In the genomic region with DNA sequence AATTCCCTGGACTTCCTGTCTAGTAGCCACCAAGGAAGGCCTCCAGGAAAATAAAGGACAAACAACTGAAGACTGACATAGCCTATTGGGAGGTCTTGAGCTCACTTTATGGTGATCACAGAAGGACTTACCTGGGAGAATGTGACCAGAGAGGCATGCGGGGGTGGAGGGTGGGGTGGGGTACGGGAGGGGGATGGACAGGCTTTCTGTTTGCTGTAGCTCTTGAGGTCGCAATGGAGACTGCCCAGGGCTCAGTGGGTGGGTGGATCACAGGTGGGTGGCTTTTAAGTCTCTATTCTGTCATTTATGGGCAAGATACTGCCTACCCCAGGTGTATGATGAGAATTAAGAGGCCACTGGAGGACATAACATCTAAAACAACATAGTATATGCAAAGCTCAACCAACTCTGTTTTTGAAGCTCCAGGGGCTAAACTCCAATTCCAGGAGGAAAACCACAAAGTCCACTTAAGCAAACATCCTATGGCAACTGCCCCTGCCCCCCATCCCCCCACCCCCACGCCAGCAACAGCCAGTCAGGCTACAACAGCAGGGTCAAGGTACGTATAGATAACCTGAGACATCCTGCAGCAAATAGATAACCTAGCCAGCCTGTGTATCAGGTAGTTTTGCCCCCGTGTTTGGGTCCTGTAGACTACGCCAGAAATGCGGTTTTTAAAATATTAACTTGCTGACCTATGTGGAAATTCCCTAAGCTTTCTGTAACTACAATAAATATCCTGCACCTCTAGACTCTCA, we compare ENCODE assay signal across 29 mouse cellular contexts. TPM values are rescaled to one million over a fixed set of nuclear protein-coding genes. Genes with fewer than 3 reads are reported as not detected.
DNase-seq lines count a peak whose midpoint lies in the region; ATAC-seq and TF ChIP-seq lines count a peak whose summit lies in the region.
"Had no signal": no experiment of that assay in that cellular context is flagged by ENCODE, and none has a peak within 500 bp of the region (broad histone marks: within the 10 kb centered on the region; RNA-seq: fewer than 3 reads in every experiment).

No protein-coding gene starts in this region.

- no peaks in the 10 kb centered on the region for H3K9me3 ChIP-seq in MEL (replicated peaks; ENCODE audit: insufficient read depth, low read length)
- H3K9me3 ChIP-seq in intestine, embryonic 16.5 days (ENCODE audit: control insufficient read depth, low read length): no peaks in the 10 kb centered on the region
- no peaks in the 10 kb centered on the region for H3K9me3 ChIP-seq in liver, embryonic 12.5 days (replicated peaks)
- H3K9me3 ChIP-seq in liver, postnatal 0 days (ENCODE audit: low read length): no peaks in the 10 kb centered on the region
- no peaks in the 10 kb centered on the region for H3K9me3 ChIP-seq in hindbrain, embryonic 11.5 days (ENCODE audit: control insufficient read depth, low read length)
- H3K9me3 ChIP-seq: heart, embryonic 10.5 days; heart, embryonic 15.5 days; hindbrain, embryonic 12.5 days; kidney, embryonic 15.5 days; limb, embryonic 12.5 days; megakaryocyte, embryonic 14.5 days had no signal

- TF ChIP-seq RAD21 in MEL (IDR thresholded peaks at IDR 0.05; ENCODE audit: low read depth, low read length): no peak

- H3K79me2 ChIP-seq in MEL (ENCODE audit: control insufficient read depth, insufficient read depth, low read length, poor library complexity): no peaks in the 10 kb centered on the region

- DNase-seq in MEL (ENCODE audit: low read depth, low spot score): no peak
- peak; percentile 34 for DNase-seq in liver, postnatal 0 days
- DNase-seq in hindbrain, embryonic 11.5 days (ENCODE audit: low spot score): no peak
- DNase-seq in spleen, postnatal 14 days (ENCODE audit: low spot score in 2 of 2): no peak
- DNase-seq: adrenal gland, adult 2 months; adrenal gland, postnatal 36 days; cerebellum, adult 2 months; cerebellum, postnatal 14 days; gastrocnemius, postnatal 10 days; kidney, adult 18-20 months; kidney, postnatal 25 days; lung, adult 18-20 months; lung, postnatal 4 days; midbrain, embryonic 14.5 days; right cerebral cortex, postnatal 4 days; thymus, postnatal 36 days had no signal

- H3K4me1 ChIP-seq in MEL (ENCODE audit: control insufficient read depth in 1 of 2, insufficient read depth in 2 of 2, low read length in 2 of 2): no peaks in the 10 kb centered on the region
- H3K4me1 ChIP-seq in intestine, embryonic 16.5 days (ENCODE audit: control insufficient read depth, insufficient read depth, low read length): peaks cover 7% of the 10 kb centered on the region; the same call in 1 of the 2 replicates
- H3K4me1 ChIP-seq in liver, embryonic 12.5 days: peaks cover 34% of the 10 kb centered on the region
- peaks cover 9% of the 10 kb centered on the region; the same call in 1 of the 2 replicates for H3K4me1 ChIP-seq in liver, postnatal 0 days (ENCODE audit: insufficient read depth)
- H3K4me1 ChIP-seq in hindbrain, embryonic 11.5 days (replicated peaks; ENCODE audit: control insufficient read depth, insufficient read depth, low read length): no peaks in the 10 kb centered on the region
- H3K4me1 ChIP-seq: heart, embryonic 15.5 days; hindbrain, embryonic 12.5 days; kidney, embryonic 15.5 days; limb, embryonic 12.5 days had no signal

- ATAC-seq in intestine, embryonic 16.5 days: peak; percentile 76
- ATAC-seq in liver, embryonic 12.5 days: peak; percentile 79
- ATAC-seq in liver, postnatal 0 days: peak; percentile 79
- ATAC-seq in frontal cortex, adult (ENCODE audit: low TSS enrichment): no peak
- ATAC-seq in hindbrain, embryonic 11.5 days (ENCODE audit: low FRiP score): no peak
- ATAC-seq: forebrain, embryonic 16.5 days; hindbrain, postnatal 0 days; lung, postnatal 0 days had no signal

- H3K36me3 ChIP-seq in MEL (ENCODE audit: control insufficient read depth in 1 of 2, insufficient read depth in 2 of 2, low read length in 2 of 2): no peaks in the 10 kb centered on the region
- no peaks in the 10 kb centered on the region for H3K36me3 ChIP-seq in intestine, embryonic 16.5 days (ENCODE audit: control insufficient read depth, insufficient read depth, low read length)
- no peaks in the 10 kb centered on the region for H3K36me3 ChIP-seq in liver, embryonic 12.5 days
- no peaks in the 10 kb centered on the region for H3K36me3 ChIP-seq in liver, postnatal 0 days (replicated peaks; ENCODE audit: insufficient read depth, low read length)
- no peaks in the 10 kb centered on the region for H3K36me3 ChIP-seq in hindbrain, embryonic 11.5 days (ENCODE audit: control insufficient read depth, insufficient read depth, low read length)
- H3K36me3 ChIP-seq: heart, embryonic 10.5 days; heart, embryonic 15.5 days; hindbrain, embryonic 12.5 days; kidney, embryonic 15.5 days; limb, embryonic 12.5 days had no signal

- H3K27me3 ChIP-seq in MEL (ENCODE audit: control insufficient read depth in 1 of 2, insufficient read depth in 2 of 2, low read length in 2 of 2): no peaks in the 10 kb centered on the region
- H3K27me3 ChIP-seq in intestine, embryonic 16.5 days (replicated peaks; ENCODE audit: control insufficient read depth, insufficient read depth, low read length): no peaks in the 10 kb centered on the region
- H3K27me3 ChIP-seq in liver, embryonic 12.5 days (replicated peaks): no peaks in the 10 kb centered on the region; the same call in 1 of the 2 replicates
- no peaks in the 10 kb centered on the region for H3K27me3 ChIP-seq in liver, postnatal 0 days (ENCODE audit: insufficient read depth, low read length)
- no peaks in the 10 kb centered on the region for H3K27me3 ChIP-seq in hindbrain, embryonic 11.5 days (ENCODE audit: control insufficient read depth, insufficient read depth, low read length)
- H3K27me3 ChIP-seq: heart, embryonic 15.5 days; hindbrain, embryonic 12.5 days; limb, embryonic 12.5 days had no signal

- no peak for TF ChIP-seq CTCF in MEL (IDR thresholded peaks at IDR 0.05 in 2 of 3, conservative IDR thresholded peaks at IDR 0.05 in 1 of 3; ENCODE audit: control insufficient read depth in 1 of 3, insufficient read depth in 1 of 3, low read depth in 2 of 3, low read length in 3 of 3, poor library complexity in 1 of 3, severe bottlenecking in 1 of 3)
- TF ChIP-seq CTCF in liver, postnatal 0 days (IDR thresholded peaks at IDR 0.05; ENCODE audit: low read depth): no peak

- 54% methylated on average over 8 of the region's 8 CpGs for WGBS in intestine, embryonic 16.5 days
- 40% methylated on average over 8 of the region's 8 CpGs for WGBS in liver, embryonic 12.5 days (ENCODE audit: insufficient replicate concordance)
- WGBS in liver, postnatal 0 days (ENCODE audit: insufficient replicate concordance): 42% methylated on average over 8 of the region's 8 CpGs
- WGBS in hindbrain, embryonic 11.5 days: 79% methylated on average over 8 of the region's 8 CpGs

- TF ChIP-seq EP300 in MEL (IDR thresholded peaks at IDR 0.05; ENCODE audit: low read depth in 1 of 2, low read length in 2 of 2): peak in 1 of 2 experiments; percentile 31; a peak in 1 of 4 replicates
- TF ChIP-seq EP300 in liver, postnatal 0 days (IDR thresholded peaks at IDR 0.05; ENCODE audit: low read depth): no peak

- H3K4me2 ChIP-seq in intestine, embryonic 16.5 days (ENCODE audit: low read depth, low read length): no peak overlapping the region
- peak overlapping the region; percentile 13 for H3K4me2 ChIP-seq in liver, embryonic 12.5 days
- H3K4me2 ChIP-seq in liver, postnatal 0 days (ENCODE audit: low read depth, low read length): no peak overlapping the region
- no peak overlapping the region for H3K4me2 ChIP-seq in hindbrain, embryonic 11.5 days (replicated peaks; ENCODE audit: low read depth, low read length)
- H3K4me2 ChIP-seq: heart, embryonic 15.5 days; hindbrain, embryonic 12.5 days; kidney, embryonic 15.5 days; limb, embryonic 12.5 days had no signal

- no peak overlapping the region for H3K9ac ChIP-seq in MEL (ENCODE audit: control insufficient read depth, low read depth, low read length, poor library complexity, severe bottlenecking)
- no peak overlapping the region for H3K9ac ChIP-seq in intestine, embryonic 16.5 days (ENCODE audit: low read depth, low read length)
- H3K9ac ChIP-seq in liver, embryonic 12.5 days: peak overlapping the region; percentile 24; the same call in 1 of the 2 replicates
- no peak overlapping the region for H3K9ac ChIP-seq in liver, postnatal 0 days (replicated peaks)
- no peak overlapping the region for H3K9ac ChIP-seq in hindbrain, embryonic 11.5 days (ENCODE audit: low read depth, low read length)
- H3K9ac ChIP-seq: heart, embryonic 15.5 days; hindbrain, embryonic 12.5 days; kidney, embryonic 15.5 days; limb, embryonic 12.5 days had no signal

- TF ChIP-seq POLR2A in MEL (IDR thresholded peaks at IDR 0.05; ENCODE audit: control insufficient read depth in 1 of 2, insufficient read depth in 1 of 2, low read depth in 1 of 2, low read length in 2 of 2, poor library complexity in 1 of 2): no peak

- no peak overlapping the region for H3K4me3 ChIP-seq in MEL (ENCODE audit: control insufficient read depth in 1 of 2, insufficient read depth in 1 of 2, low read depth in 2 of 2, low read length in 2 of 2)
- no peak overlapping the region for H3K4me3 ChIP-seq in intestine, embryonic 16.5 days (ENCODE audit: low read length)
- no peak overlapping the region for H3K4me3 ChIP-seq in liver, embryonic 12.5 days
- no peak overlapping the region for H3K4me3 ChIP-seq in liver, postnatal 0 days (ENCODE audit: low read depth, low read length)
- H3K4me3 ChIP-seq in hindbrain, embryonic 11.5 days (ENCODE audit: low read depth, low read length): no peak overlapping the region
- H3K4me3 ChIP-seq: erythroblast, embryonic 14.5 days; heart, embryonic 10.5 days; heart, embryonic 15.5 days; hindbrain, embryonic 12.5 days; kidney, embryonic 15.5 days; limb, embryonic 12.5 days; megakaryocyte, embryonic 14.5 days had no signal

- H3K27ac ChIP-seq in MEL (ENCODE audit: control insufficient read depth, low read depth, low read length): no peak overlapping the region
- H3K27ac ChIP-seq in intestine, embryonic 16.5 days (ENCODE audit: low read length): peak overlapping the region; percentile 25
- H3K27ac ChIP-seq in liver, embryonic 12.5 days: peak overlapping the region; percentile 73
- H3K27ac ChIP-seq in liver, postnatal 0 days (ENCODE audit: low read depth): peak overlapping the region; percentile 90
- no peak overlapping the region for H3K27ac ChIP-seq in hindbrain, embryonic 11.5 days (ENCODE audit: low read depth, low read length)
- H3K27ac ChIP-seq: heart, embryonic 10.5 days; heart, embryonic 15.5 days; hindbrain, embryonic 12.5 days; hindbrain, postnatal 0 days; kidney, embryonic 15.5 days; limb, embryonic 12.5 days had no signal

RNA-seq across cellular contexts. Expression of a gene that starts 10.4 kb away (rescaled TPM):
- total RNA-seq in MEL (2012; rRNA removed): 9.4 and 12.4 TPM in 2 replicates
- 10 to 100 TPM; 13.7 to 33.0 TPM for polyA plus RNA-seq in MEL (2012; ENCODE audit: insufficient read depth in 1 of 2, insufficient read length in 2 of 2, low read depth in 1 of 2, low replicate concordance in 2 of 2, missing spikeins in 1 of 2)
- polyA plus RNA-seq in intestine, embryonic 16.5 days (2015; fragmentation: Nextera tagmentation; extraction: Ambion mirVana): 9.7 and 11.1 TPM in 2 replicates
- 17.1 and 18.7 TPM in 2 replicates for polyA plus RNA-seq in liver, embryonic 12.5 days (2016; fragmentation: Nextera tagmentation; extraction: Ambion mirVana)
- 15.0 and 15.8 TPM in 2 replicates for polyA plus RNA-seq in liver, postnatal 0 days (2015; fragmentation: Nextera tagmentation; extraction: Ambion mirVana)
- 20.2 and 21.2 TPM in 2 replicates for polyA plus RNA-seq in hindbrain, embryonic 11.5 days (2014; fragmentation: Nextera tagmentation; extraction: Ambion mirVana)

RNA-seq across cellular contexts. Expression of a gene that starts 50.1 kb away (rescaled TPM):
- 8.0 and 9.1 TPM in 2 replicates for total RNA-seq in MEL (2012; rRNA removed)
- polyA plus RNA-seq in MEL (2012; ENCODE audit: insufficient read depth in 1 of 2, insufficient read length in 2 of 2, low read depth in 1 of 2, low replicate concordance in 2 of 2, missing spikeins in 1 of 2): 10 to 100 TPM in 1 of 2 experiments, not detected in 1; 11.3 TPM
- 13.3 and 14.7 TPM in 2 replicates for polyA plus RNA-seq in intestine, embryonic 16.5 days (2015; fragmentation: Nextera tagmentation; extraction: Ambion mirVana)
- 5.9 and 6.5 TPM in 2 replicates for polyA plus RNA-seq in liver, embryonic 12.5 days (2016; fragmentation: Nextera tagmentation; extraction: Ambion mirVana)
- polyA plus RNA-seq in liver, postnatal 0 days (2015; fragmentation: Nextera tagmentation; extraction: Ambion mirVana): 6.6 and 7.0 TPM in 2 replicates
- polyA plus RNA-seq in hindbrain, embryonic 11.5 days (2014; fragmentation: Nextera tagmentation; extraction: Ambion mirVana): 13.2 and 13.6 TPM in 2 replicates

Comparison
In these comparisons a context has a peak if more than half of its experiments do, and no peak if none do; other contexts are left out.
1. H3K27ac ChIP-seq: peak in intestine, embryonic 16.5 days (single experiment), liver, embryonic 12.5 days (single experiment) and liver, postnatal 0 days (single experiment); none in MEL (single experiment) and hindbrain, embryonic 11.5 days (single experiment).
2. ATAC-seq: peak in intestine, embryonic 16.5 days (single experiment), liver, embryonic 12.5 days (single experiment) and liver, postnatal 0 days (single experiment); none in frontal cortex, adult (single experiment) and hindbrain, embryonic 11.5 days (single experiment).